Mouse (Mus musculus) hindbrain, embryonic 13.5 days (tissue): ENCODE measurements around the gene Dzip1. TPM values are rescaled to one million over a fixed set of nuclear protein-coding genes. Genes with fewer than 3 reads are reported as not detected.
A peak's percentile ranks its signal among the peaks of the same experiment; 100 is the strongest.

ENCODE experiments used
- ATAC-seq: fragments of 200-750 bp; cut with Nextera tagmentation; 2 replicates; pipeline ENCODE4 v1.8.0; 2017; ENCODE audit warnings: moderate TSS enrichment; ENCODE audit not compliant: low FRiP score
- H3K27ac ChIP-seq: fragments of 300-500 bp; sonication (generic); 2 replicates; pipeline ENCODE4 v1.5.1; 2015; ENCODE audit warnings: inconsistent platforms, mild to moderate bottlenecking, moderate library complexity
- H3K27me3 ChIP-seq: fragments of 300-500 bp; sonication (generic); 2 replicates; pipeline ENCODE4 v1.6.1; 2015; ENCODE audit warnings: mild to moderate bottlenecking, inconsistent platforms
- H3K36me3 ChIP-seq: fragments of 300-500 bp; sonication (generic); 2 replicates; pipeline ENCODE4 v1.6.1; 2015; ENCODE audit warnings: mild to moderate bottlenecking, inconsistent platforms
- H3K4me1 ChIP-seq: fragments of 300-500 bp; sonication (generic); replicated peaks from 2 replicates; pipeline ENCODE4 v1.6.1; 2015; ENCODE audit warnings: inconsistent platforms
- H3K4me2 ChIP-seq: fragments of 300-500 bp; sonication (generic); 2 replicates; pipeline ENCODE4 v1.6.1; 2015; ENCODE audit warnings: inconsistent platforms, mild to moderate bottlenecking, moderate library complexity
- H3K4me3 ChIP-seq: fragments of 300-500 bp; sonication (generic); 2 replicates; pipeline ENCODE4 v1.5.1; 2015; ENCODE audit warnings: mild to moderate bottlenecking, inconsistent platforms
- H3K9ac ChIP-seq: fragments of 300-500 bp; sonication (generic); 2 replicates; pipeline ENCODE4 v1.6.1; 2015; ENCODE audit warnings: mild to moderate bottlenecking, inconsistent platforms
- H3K9me3 ChIP-seq: fragments of 300-500 bp; sonication (generic); 2 replicates; pipeline ENCODE4 v1.6.1; 2016; ENCODE audit warnings: inconsistent platforms
- WGBS: fragments of 180-500 bp; shearing (Covaris S2); methylation state at CpG from one replicate; pipeline ENCODE4 v1.1.7; 2015; 5-methylcytosine and 5-hydroxymethylcytosine counted together
- polyA plus RNA-seq: library from polyadenylated mRNA; unstranded; fragments of >200 nt; fragmentation: Nextera tagmentation; extraction: Ambion mirVana; gene quantifications from 2 replicates; pipeline ENCODE4 v1.2.1, GENCODE M21; 2015

The Dzip1 gene
- polyA plus RNA-seq, 1 experiment from 2014 or later, result 56.3 TPM

DNA sequence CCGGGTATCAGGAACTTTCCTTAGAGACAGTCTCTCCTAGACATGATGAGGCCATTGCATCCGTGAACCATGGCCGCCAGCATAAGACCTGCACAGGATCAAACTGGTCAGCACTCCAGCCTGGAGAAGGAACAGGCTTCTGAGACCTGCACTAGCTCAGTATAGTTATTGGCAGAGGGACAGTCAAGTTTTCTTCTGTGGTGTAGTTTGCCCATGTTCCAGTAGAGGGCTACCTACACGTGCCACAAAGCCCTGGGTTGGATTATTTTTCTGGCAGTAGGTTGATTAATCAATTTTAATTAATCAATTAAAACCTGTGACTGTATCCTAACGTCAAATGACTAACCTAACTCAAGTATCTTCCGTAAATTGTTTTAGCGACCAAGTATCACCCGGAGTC lies 6.2 kb downstream of the Dzip1 start:
- peaks cover 45% of the 10 kb centered on the region for H3K36me3 ChIP-seq
- no peak overlapping the region for H3K4me2 ChIP-seq
- no peak overlapping the region for H3K9ac ChIP-seq
- no peaks in the 10 kb centered on the region for H3K9me3 ChIP-seq
- H3K27ac ChIP-seq, result no peak overlapping the region
- no peak for ATAC-seq
- peaks cover 38% of the 10 kb centered on the region for H3K4me1 ChIP-seq
- 72% methylated on average over 8 of the region's 8 CpGs for WGBS
- no peaks in the 10 kb centered on the region for H3K27me3 ChIP-seq
- no peak overlapping the region for H3K4me3 ChIP-seq

GRCm38 (mm10) chr14:118913651-118914050 lies 11.6 kb downstream of the Dzip1 start:
- H3K4me1 ChIP-seq, result no peaks in the 10 kb centered on the region
- no peak overlapping the region for H3K27ac ChIP-seq
- H3K27me3 ChIP-seq, result no peaks in the 10 kb centered on the region
- ATAC-seq, result no peak
- H3K36me3 ChIP-seq, result peaks cover 93% of the 10 kb centered on the region
- no peak overlapping the region for H3K4me3 ChIP-seq
- WGBS, result 85% methylated on average over 5 of the region's 5 CpGs
- H3K9me3 ChIP-seq, result no peaks in the 10 kb centered on the region
- H3K4me2 ChIP-seq, result no peak overlapping the region
- H3K9ac ChIP-seq, result no peak overlapping the region

DNA sequence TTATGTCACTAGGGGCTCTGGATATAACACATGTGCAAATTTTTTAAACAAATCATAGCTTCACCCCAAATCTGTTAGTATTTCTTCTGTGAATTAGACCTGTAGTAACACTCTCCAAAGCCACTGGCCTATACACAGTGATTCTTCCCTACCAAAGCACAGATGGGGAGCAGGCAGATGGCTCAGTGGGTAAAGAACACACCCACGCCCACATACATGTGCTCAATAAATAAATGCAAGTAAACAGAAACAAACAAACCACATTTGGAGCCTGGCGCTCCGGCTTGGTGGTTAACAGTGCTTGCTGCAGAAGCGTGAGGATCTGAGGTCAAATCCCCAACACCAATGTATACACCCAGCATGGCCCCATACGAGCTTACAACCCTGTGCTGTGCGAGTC lies 13.7 kb downstream of the Dzip1 start:
- no peak overlapping the region for H3K9ac ChIP-seq
- H3K27me3 ChIP-seq, result no peaks in the 10 kb centered on the region
- H3K27ac ChIP-seq, result no peak overlapping the region
- no peaks in the 10 kb centered on the region for H3K4me1 ChIP-seq
- WGBS, result 93% methylated on average over 6 of the region's 6 CpGs
- H3K36me3 ChIP-seq, result peaks cover 96% of the 10 kb centered on the region
- no peaks in the 10 kb centered on the region for H3K9me3 ChIP-seq
- no peak overlapping the region for H3K4me3 ChIP-seq
- peak; percentile 14; the same call in 1 of the 2 replicates for ATAC-seq
- H3K4me2 ChIP-seq, result no peak overlapping the region

- Histone ChIP-seq H3K27ac (no peak overlapping the region), H3K9ac (no peak overlapping the region), H3K4me3 (no peak overlapping the region), H3K9me3 (no peaks in the 10 kb centered on the region), H3K27me3 (no peaks in the 10 kb centered on the region), H3K4me2 (no peak overlapping the region), H3K4me1 (no peaks in the 10 kb centered on the region), H3K36me3 (peaks cover 94% of the 10 kb centered on the region)
- 71% methylated on average over 29 of the region's 29 CpGs for WGBS
- no peak for ATAC-seq
These were observed 14.7 kb downstream of the Dzip1 start for GRCm38 (mm10) chr14:118910332-118911222.

GRCm38 (mm10) chr14:118909872-118910271 lies 15.4 kb downstream of the Dzip1 start:
- Histone ChIP-seq H3K27me3 (no peaks in the 10 kb centered on the region), H3K27ac (no peak overlapping the region), H3K36me3 (peaks cover 93% of the 10 kb centered on the region), H3K9ac (no peak overlapping the region), H3K4me1 (no peaks in the 10 kb centered on the region), H3K4me2 (no peak overlapping the region), H3K4me3 (no peak overlapping the region), H3K9me3 (no peaks in the 10 kb centered on the region)
- WGBS, result 88% methylated on average over 8 of the region's 8 CpGs
- no peak for ATAC-seq

DNA sequence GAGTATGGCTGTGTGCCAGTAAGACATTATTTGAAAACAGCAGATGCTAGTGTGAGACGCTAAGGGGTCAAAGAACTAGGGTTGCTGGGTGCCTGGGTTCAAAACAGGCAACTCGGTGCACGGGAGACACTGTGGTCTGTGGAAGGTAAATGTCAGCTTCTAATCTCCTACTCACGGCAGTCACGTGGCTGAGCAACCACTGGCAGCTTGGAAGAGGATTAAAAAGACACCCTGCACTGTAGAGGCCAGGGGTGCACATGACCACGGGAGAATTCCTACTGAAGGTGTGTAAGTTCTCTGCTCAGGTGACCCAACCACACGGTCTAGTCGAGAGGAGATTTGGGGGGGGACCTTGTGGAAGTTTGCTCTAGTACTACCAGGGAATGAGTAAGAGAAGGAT lies 17.7 kb downstream of the Dzip1 start:
- no peaks in the 10 kb centered on the region for H3K27me3 ChIP-seq
- no peak overlapping the region for H3K4me2 ChIP-seq
- WGBS, result 84% methylated on average over 8 of the region's 8 CpGs
- no peak overlapping the region for H3K4me3 ChIP-seq
- peaks cover 92% of the 10 kb centered on the region for H3K36me3 ChIP-seq
- H3K27ac ChIP-seq, result no peak overlapping the region
- no peak overlapping the region for H3K9ac ChIP-seq
- H3K9me3 ChIP-seq, result no peaks in the 10 kb centered on the region
- no peak for ATAC-seq
- H3K4me1 ChIP-seq, result peaks cover 6% of the 10 kb centered on the region

GRCm38 (mm10) chr14:118903867-118904562 lies 21.2 kb downstream of the Dzip1 start:
- H3K9ac ChIP-seq, result no peak overlapping the region
- no peak overlapping the region for H3K4me2 ChIP-seq
- H3K27ac ChIP-seq, result no peak overlapping the region; the same call in 1 of the 2 replicates
- H3K9me3 ChIP-seq, result peaks cover 4% of the 10 kb centered on the region; the same call in 1 of the 2 replicates
- 32% methylated on average over 6 of the region's 6 CpGs for WGBS
- no peaks in the 10 kb centered on the region for H3K27me3 ChIP-seq
- no peak overlapping the region for H3K4me3 ChIP-seq
- H3K36me3 ChIP-seq, result peaks cover 92% of the 10 kb centered on the region
- H3K4me1 ChIP-seq, result peaks cover 6% of the 10 kb centered on the region
- ATAC-seq, result peak; percentile 69

- peaks cover 92% of the 10 kb centered on the region for H3K36me3 ChIP-seq
- H3K27me3 ChIP-seq, result no peaks in the 10 kb centered on the region
- peaks cover 4% of the 10 kb centered on the region; the same call in 1 of the 2 replicates for H3K9me3 ChIP-seq
- no peak overlapping the region for H3K4me2 ChIP-seq
- WGBS, result 87% methylated on average over 3 of the region's 3 CpGs
- H3K27ac ChIP-seq, result no peak overlapping the region
- H3K4me1 ChIP-seq, result peaks cover 6% of the 10 kb centered on the region
- H3K4me3 ChIP-seq, result no peak overlapping the region
- no peak for ATAC-seq
- no peak overlapping the region for H3K9ac ChIP-seq
These were observed 21.9 kb downstream of the Dzip1 start for GRCm38 (mm10) chr14:118903397-118903796.

DNA sequence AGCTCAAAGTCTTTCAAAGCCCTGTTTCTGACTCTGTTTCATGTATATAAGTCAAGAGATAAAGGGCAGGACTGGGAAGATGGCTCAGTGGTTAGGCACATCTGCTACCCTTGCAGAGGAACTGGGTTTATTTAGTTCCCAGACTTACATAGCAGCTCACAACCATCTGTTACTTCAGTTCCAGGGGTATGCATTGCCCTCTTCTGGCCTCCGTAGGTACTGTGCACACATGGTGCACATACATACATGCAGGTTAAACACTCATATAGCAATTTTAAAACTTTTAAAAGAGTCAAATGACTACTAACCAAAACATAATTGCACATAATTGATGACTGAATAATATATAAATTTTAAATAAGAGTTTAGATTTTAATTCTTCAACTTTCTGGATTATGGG lies 24.3 kb downstream of the Dzip1 start:
- WGBS, result 100% methylated on average over 1 of the region's 1 CpGs
- no peak overlapping the region for H3K4me3 ChIP-seq
- no peak overlapping the region for H3K4me2 ChIP-seq
- peaks cover 90% of the 10 kb centered on the region for H3K36me3 ChIP-seq
- peaks cover 4% of the 10 kb centered on the region; the same call in 1 of the 2 replicates for H3K9me3 ChIP-seq
- peaks cover 6% of the 10 kb centered on the region for H3K4me1 ChIP-seq
- H3K27ac ChIP-seq, result no peak overlapping the region
- no peak for ATAC-seq
- no peaks in the 10 kb centered on the region for H3K27me3 ChIP-seq
- no peak overlapping the region for H3K9ac ChIP-seq

- H3K4me3 ChIP-seq, result no peak overlapping the region
- ATAC-seq, result no peak
- H3K9ac ChIP-seq, result no peak overlapping the region
- H3K27ac ChIP-seq, result no peak overlapping the region
- H3K27me3 ChIP-seq, result no peaks in the 10 kb centered on the region
- H3K9me3 ChIP-seq, result peaks cover 4% of the 10 kb centered on the region; the same call in 1 of the 2 replicates
- H3K36me3 ChIP-seq, result peaks cover 94% of the 10 kb centered on the region
- no peak overlapping the region for H3K4me2 ChIP-seq
- H3K4me1 ChIP-seq, result peaks cover 6% of the 10 kb centered on the region
- WGBS, result 88% methylated on average over 11 of the region's 11 CpGs
These were observed 25.3 kb downstream of the Dzip1 start for GRCm38 (mm10) chr14:118899940-118900339.

GRCm38 (mm10) chr14:118895655-118896054 lies 29.6 kb downstream of the Dzip1 start:
- Histone ChIP-seq H3K27ac (no peak overlapping the region), H3K4me1 (no peaks in the 10 kb centered on the region), H3K9ac (no peak overlapping the region), H3K27me3 (no peaks in the 10 kb centered on the region), H3K9me3 (no peaks in the 10 kb centered on the region), H3K36me3 (peaks cover 92% of the 10 kb centered on the region), H3K4me2 (no peak overlapping the region), H3K4me3 (no peak overlapping the region)
- WGBS, result 96% methylated on average over 10 of the region's 10 CpGs
- no peak for ATAC-seq

DNA sequence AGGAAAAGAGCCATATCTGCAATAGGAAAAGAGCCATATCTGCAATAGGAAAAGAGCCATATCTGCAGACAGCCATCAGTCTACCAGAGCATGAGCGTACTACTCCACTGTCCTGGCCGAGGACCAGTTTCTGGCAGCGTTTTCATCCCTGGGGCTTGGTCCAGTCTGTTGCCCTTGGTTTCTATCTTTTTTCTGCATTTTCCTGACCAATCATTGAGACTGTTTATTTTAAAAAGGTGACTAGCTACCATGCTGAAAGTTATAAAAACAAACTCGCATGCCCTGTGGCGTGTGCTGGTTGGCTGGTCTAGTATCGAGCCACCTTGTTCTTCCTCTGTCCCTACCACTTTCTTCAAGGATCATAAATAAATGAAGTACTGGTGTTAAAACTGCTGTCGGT lies 30.0 kb downstream of the Dzip1 start:
- Histone ChIP-seq H3K9ac (no peak overlapping the region), H3K27ac (no peak overlapping the region), H3K4me3 (no peak overlapping the region), H3K4me2 (no peak overlapping the region), H3K9me3 (no peaks in the 10 kb centered on the region), H3K4me1 (no peaks in the 10 kb centered on the region), H3K27me3 (no peaks in the 10 kb centered on the region), H3K36me3 (peaks cover 90% of the 10 kb centered on the region)
- 91% methylated on average over 7 of the region's 7 CpGs for WGBS
- ATAC-seq, result no peak
